In genomic region chr5:112619344-112619743, GRCm38 (mm10) we compare ENCODE assay signal across 28 mouse cellular contexts. TPM values are rescaled to one million over a fixed set of nuclear protein-coding genes. Genes with fewer than 3 reads are reported as not detected.
"Had no signal": no experiment of that assay in that cellular context is flagged by ENCODE, and none has a peak within 500 bp of the region (broad histone marks: within the 10 kb centered on the region; RNA-seq: fewer than 3 reads in every experiment).

No protein-coding gene starts in this region.

- ATAC-seq: hindbrain, postnatal 0 days; liver, embryonic 12.5 days had no signal

- DNase-seq: gastrocnemius, postnatal 14 days; gastrocnemius, postnatal 36 days; heart, adult 11 months; heart, adult 2 months; heart, postnatal 14 days; heart, postnatal 36 days; kidney, adult 11 months; kidney, adult 2 months; kidney, adult 9 months; kidney, postnatal 14 days; kidney, postnatal 36 days; layer of hippocampus, adult 9-11 months; layer of hippocampus, postnatal 36 days; left cerebral cortex, postnatal 4 days had no signal

- H3K36me3 ChIP-seq: heart, embryonic 13.5 days; heart, embryonic 15.5 days; hindbrain, embryonic 13.5 days; hindbrain, embryonic 15.5 days; kidney, embryonic 15.5 days; limb, embryonic 13.5 days; limb, embryonic 15.5 days; liver, embryonic 12.5 days had no signal

- H3K4me2 ChIP-seq: heart, embryonic 11.5 days; heart, embryonic 13.5 days; heart, embryonic 15.5 days; hindbrain, embryonic 13.5 days; hindbrain, embryonic 15.5 days; kidney, embryonic 15.5 days; limb, embryonic 13.5 days; limb, embryonic 15.5 days; liver, embryonic 12.5 days had no signal

- H3K27ac ChIP-seq: heart, adult 2 months; heart, embryonic 13.5 days; heart, embryonic 15.5 days; hindbrain, embryonic 13.5 days; hindbrain, embryonic 15.5 days; hindbrain, postnatal 0 days; kidney, embryonic 15.5 days; kidney, postnatal 0 days; left cerebral cortex, adult 2 months; limb, embryonic 13.5 days; limb, embryonic 15.5 days; liver, embryonic 12.5 days; liver, embryonic 14.5 days had no signal

- H3K9ac ChIP-seq: heart, embryonic 13.5 days; heart, embryonic 15.5 days; hindbrain, embryonic 13.5 days; hindbrain, embryonic 15.5 days; kidney, embryonic 15.5 days; limb, embryonic 13.5 days; limb, embryonic 15.5 days; liver, embryonic 12.5 days; liver, embryonic 14.5 days had no signal

- H3K4me1 ChIP-seq: heart, embryonic 13.5 days; heart, embryonic 15.5 days; kidney, embryonic 15.5 days; limb, embryonic 13.5 days; limb, embryonic 15.5 days; liver, embryonic 12.5 days had no signal

- H3K4me3 ChIP-seq: heart, adult 2 months; heart, embryonic 13.5 days; heart, embryonic 15.5 days; hindbrain, embryonic 13.5 days; hindbrain, embryonic 15.5 days; kidney, embryonic 15.5 days; left cerebral cortex, adult 2 months; limb, embryonic 13.5 days; limb, embryonic 15.5 days; liver, embryonic 12.5 days had no signal

- H3K9me3 ChIP-seq: heart, embryonic 13.5 days; heart, embryonic 15.5 days; hindbrain, embryonic 13.5 days; hindbrain, embryonic 15.5 days; kidney, embryonic 15.5 days; limb, embryonic 13.5 days; limb, embryonic 15.5 days; liver, embryonic 12.5 days had no signal

- H3K27me3 ChIP-seq: hindbrain, embryonic 15.5 days; liver, embryonic 12.5 days had no signal

RNA-seq across cellular contexts. Expression of gene Sez6l, which starts 42.4 kb away (rescaled TPM):
- polyA plus RNA-seq: liver, adult 2 months had no signal
